Mouse (Mus musculus) bone marrow, adult 2 months (tissue): ENCODE results near the gene Omd.

Experiments used
- CTCF ChIP-seq: fragments of 200-500 bp; IDR thresholded peaks from 2 replicates; pipeline ENCODE4 v1.5.1; 2011; ENCODE audit warnings: low read length, control low read depth; ENCODE audit not compliant: control insufficient read depth, insufficient read depth
- POLR2A ChIP-seq: fragments of 200-500 bp; IDR thresholded peaks from 2 replicates; pipeline ENCODE4 v1.6.1; 2011; ENCODE audit warnings: low read depth, mild to moderate bottlenecking, control low read depth, low read length, borderline replicate concordance; ENCODE audit not compliant: control insufficient read depth

- TF ChIP-seq POLR2A, result no peak
- TF ChIP-seq CTCF, result no peak
These were observed 36.1 kb downstream of the Omd start for GRCm38 (mm10) chr13:49618365-49618764.
